Mouse (Mus musculus) liver (tissue): ENCODE results near the gene Mib2.

Experiments used
- DNase-seq: peaks from one replicate; pipeline ENCODE4 v3.0.0-alpha.2; 2020; ENCODE audit warnings: mixed read lengths

Mib2 gene

DNA sequence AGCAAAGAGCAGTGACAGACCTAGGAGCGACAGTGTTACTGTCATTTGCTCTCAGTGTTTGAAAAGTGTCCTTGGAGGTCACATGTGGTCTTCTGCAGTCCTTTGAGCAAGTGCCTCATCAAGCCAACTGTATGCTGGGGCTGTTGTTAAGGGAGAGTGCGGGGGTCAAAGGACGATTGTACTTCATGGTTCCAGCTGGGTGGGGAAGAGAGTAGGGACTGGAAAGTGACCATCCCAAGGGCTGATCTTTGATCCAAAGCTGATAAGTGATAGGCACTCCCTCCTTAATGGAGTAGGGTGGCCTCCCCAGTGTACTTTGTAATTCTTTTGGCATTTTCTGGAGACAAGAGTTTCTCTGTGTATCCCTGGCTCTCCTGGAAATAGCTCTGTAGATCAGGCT is 57.1 kb downstream of the Mib2 start:
- DNase-seq, result no peak

DNA sequence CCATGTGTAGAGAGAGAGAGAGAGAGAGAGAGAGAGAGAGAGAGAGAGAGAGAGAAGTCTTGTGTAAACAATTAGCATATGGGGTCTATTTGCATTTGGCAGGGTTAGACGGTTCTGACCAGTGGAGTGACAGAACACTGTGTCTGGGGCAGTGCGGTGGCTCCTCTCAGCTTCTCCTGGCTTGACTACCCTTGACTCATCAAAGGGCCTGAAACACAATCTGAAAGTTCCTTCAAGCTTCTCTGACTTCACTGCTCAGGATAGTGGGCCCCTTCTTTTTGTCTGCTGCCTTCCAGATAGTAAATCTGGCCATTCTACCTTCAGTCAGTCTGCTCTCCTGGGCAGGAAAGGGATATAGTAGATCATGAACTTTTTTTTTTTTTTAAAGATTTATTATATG is 62.2 kb downstream of the Mib2 start:
- DNase-seq, result no peak

DNA sequence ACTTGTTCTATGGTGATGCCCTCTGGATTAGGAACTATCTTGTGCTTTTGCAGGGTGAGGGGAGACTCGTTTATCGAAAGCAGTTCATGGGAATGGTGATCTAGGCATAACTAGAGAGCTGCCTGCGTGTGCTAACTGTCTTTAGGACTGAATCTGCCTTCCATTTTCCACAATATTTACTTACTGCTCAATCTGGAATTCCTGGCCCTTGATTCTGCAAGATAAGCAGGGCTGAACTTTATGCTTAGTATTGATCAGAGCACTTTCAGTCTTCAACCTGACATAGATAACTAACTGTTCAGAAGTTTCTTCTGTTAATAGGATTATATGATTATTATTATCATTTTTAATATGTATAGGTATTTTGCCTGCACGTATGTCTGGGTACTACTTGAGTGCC is 63.9 kb downstream of the Mib2 start:
- DNase-seq, result no peak
